Mouse (Mus musculus): ENCODE measurements around the gene Zc3h18. TPM values are rescaled to one million over a fixed set of nuclear protein-coding genes. Genes with fewer than 3 reads are reported as not detected.

Gene Zc3h18
- total RNA-seq, 2 experiments from 2014 or later: 36.0 to 39.4 TPM

DNA sequence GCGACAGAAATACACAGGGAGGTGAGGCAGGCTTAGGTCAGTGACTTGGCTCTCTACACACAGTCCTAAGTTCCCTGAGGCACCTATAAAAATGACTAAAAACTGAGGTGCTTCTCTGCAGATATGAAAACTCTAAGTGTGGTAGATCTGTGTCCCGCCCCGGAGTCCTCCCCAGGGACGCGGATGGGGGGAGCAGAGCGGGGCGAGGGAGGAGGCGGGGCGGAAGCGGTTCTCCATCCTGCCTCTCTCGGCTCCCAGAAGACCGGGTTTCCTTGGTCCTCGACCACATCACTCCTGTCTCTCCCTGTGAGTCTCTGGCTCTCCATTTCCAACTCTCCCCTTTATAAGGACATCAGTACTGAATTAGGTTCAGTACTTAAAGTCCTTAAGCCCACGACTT is 32.7 kb upstream of the Zc3h18 start:
- no peak for DNase-seq (ENCODE audit: low spot score in 2 of 2)
- intact Hi-C loops (cut with DNase I): loop anchor here (2.0 kb wide), 1 partner anchor 25 kb away; no protein-coding TSS in a partner anchor

DNA sequence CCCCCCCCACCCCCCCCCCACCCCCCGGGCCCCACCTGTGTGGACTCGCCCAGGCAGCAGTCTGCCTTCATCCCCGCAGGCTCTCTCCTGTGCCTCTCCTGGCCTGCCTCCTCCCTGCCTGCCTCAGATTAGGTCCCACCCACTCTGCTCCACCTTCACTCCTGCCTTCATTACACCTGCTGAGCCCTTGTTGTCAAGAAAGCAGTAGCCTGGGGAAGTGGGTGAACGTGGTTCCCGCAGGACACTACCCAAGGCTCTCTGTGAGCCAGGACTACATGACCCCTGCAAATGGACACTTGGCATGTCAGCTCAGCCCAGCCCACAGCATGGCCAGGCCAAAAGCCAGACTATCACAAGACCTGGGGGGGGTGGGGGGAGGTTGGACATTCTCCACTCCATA is 32.2 kb upstream of the Zc3h18 start:
- intact Hi-C loops (cut with DNase I): no loop called here
- no peak for DNase-seq (ENCODE audit: low spot score in 2 of 2)

DNA sequence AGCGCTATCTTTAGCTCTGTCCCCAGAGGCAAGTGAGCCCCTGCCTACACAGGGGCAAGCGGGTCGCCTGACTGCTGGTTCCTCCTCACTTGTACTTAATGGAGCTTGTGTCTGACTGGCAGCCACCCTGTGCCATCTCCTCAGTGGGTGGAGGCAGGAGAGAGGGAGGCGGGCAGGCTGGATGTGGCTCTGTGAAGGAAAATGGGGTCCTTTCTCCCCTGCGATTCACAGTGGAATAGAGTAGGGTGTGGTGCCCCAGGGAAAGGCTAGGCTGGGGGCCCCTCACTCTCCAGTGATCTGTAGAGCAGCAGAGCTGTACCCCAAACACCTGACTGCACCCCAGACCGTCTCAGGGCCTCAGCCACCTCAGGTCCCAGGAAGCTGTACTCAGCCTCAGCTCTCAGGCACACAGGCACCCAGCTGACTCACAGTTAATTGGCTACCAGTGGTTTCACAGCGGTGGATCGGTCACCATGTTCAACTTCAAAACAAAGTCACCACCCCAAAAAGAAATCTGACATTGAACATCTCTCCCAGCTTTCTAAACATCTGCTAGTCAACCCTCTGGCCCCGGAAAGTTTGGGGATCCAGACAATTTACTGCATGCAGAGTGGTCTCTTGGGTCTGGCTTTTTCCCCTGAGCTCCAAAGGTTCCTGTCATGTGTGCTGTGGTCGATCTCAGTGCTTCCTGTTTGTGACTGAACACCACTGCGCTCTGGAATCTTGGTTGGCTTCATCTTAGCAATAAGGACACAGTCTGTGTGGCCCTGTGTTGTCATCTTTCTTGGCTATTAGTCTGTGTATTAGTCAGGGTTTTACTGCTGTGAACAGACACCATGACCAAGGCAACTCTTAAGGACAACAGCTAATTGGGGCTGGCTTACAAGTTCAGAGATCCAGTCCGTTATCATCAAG is 31.0 kb upstream of the Zc3h18 start:
- no peak for DNase-seq (ENCODE audit: low spot score in 2 of 2)
- intact Hi-C loops (cut with DNase I): no loop called here

DNA sequence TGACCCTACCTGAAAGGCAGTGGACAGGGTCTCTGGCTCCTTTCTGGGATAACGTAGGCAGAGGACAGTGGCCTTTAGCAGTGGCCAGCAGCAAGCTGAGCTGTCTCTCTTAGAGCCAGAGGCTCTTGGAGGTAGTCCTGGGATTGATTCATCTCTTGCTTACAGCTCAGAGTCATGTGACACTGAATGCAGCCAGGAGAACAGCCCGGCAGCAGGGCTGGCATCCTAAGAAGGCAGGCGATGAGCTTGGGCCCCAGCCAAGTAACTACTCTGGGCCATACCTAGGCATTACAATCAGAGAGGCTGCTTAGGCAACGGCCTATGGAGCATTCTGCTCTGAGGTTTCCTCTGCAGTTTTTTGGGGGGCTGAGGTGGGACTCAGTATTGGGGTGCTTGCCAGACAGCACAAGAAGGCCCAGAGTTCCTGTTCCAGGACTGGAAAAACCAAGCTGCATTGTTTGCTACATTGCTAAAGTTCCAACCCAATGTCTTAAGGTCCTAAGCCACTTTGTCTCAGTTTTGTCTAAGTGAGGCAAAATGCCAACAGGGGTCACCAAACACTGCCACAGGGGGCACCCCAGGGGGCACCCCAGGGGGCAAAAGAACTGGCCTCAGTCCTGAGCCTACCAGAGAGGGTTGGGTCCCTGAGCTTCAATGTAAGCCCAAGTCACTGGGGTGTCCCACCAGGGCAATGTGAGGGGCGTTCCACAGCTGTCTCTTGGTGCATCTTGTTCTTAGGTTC is 28.4 kb upstream of the Zc3h18 start:
- peak; percentile 62 to 66 for DNase-seq (ENCODE audit: low spot score in 2 of 2)
- intact Hi-C loops (cut with DNase I): no loop called here

DNA sequence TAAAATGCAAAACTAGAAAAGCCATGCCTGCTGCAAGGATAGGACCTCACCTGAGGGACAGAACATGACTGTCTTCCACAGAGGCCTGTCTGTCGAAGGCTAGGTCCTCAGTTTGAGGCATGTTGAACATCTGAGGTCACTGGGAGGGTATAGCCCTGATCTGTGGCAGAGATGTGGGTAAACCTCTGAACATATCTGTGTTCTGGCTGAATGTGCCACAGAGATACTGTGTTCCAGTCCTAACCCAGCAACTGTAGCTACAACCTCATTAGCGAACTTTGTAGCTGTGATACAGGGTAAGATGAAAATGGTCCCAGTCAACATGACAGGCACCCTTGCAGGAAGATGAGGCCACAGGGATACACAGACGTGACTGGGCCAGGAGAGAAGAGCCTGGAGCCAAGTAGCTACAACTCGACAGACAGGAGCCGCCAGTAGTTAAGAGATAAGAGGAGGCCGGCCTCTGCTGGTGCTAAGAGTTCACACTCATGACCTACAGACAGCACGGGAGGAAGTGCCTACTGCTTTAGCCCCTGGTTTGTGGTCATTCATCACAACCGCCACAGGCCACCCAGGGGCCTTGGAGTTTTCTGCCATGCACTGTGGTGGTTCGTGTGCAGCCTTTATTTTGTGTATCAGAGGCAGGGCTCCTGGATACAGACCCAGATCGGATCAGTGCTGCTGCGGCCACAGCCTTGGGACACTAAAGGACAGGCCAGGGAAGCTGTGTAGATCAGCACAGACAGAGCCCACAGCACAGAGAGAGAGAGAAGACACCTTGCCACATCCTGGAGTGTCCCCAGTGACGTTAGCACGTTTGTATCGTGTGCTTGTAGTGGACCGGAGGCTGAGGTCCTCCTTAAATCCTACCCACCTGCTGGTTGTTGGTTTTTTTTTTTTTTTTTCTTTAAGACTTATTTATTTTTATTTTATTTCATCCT is 26.8 kb upstream of the Zc3h18 start:
- intact Hi-C loops (cut with DNase I): no loop called here
- no peak for DNase-seq (ENCODE audit: low spot score in 2 of 2)

DNA sequence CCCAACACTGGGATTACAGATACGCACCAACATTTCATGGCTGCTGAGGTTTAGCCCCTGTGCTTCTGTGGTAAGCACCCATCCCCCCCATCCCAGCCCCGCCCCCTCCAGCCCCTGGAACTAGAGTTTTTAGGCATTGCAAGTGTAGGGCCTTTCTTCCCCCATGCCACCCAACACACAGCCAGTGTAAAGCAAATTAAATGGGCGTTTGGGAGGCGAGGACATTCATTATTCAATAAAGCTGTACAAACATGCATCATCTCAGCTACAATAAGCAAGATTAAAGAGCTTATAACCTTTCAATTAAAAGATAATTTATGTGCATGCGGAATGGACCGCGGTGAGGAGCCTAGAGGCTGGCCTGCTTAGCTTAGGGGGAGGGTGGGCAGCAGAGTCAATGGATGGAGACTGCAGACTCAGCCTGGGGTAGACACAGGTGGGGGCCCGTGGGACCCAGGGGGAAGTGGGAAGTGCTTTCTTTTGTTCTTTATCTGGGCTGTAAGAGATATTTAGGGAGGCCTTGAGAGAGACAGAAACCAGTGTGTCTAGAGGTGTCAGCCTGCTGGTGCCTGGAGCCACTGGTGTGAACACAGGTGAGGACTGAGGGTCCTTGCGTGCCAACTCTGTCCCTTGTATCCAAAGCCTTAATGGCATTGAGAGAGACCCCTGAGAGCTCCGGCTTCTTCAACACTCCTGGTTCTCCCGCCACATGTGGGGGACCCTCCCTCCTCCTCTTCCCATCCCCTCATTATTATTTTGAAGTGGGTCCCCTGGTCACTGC is 25.9 kb upstream of the Zc3h18 start:
- intact Hi-C loops (cut with DNase I): no loop called here
- DNase-seq (ENCODE audit: low spot score in 2 of 2): no peak

DNA sequence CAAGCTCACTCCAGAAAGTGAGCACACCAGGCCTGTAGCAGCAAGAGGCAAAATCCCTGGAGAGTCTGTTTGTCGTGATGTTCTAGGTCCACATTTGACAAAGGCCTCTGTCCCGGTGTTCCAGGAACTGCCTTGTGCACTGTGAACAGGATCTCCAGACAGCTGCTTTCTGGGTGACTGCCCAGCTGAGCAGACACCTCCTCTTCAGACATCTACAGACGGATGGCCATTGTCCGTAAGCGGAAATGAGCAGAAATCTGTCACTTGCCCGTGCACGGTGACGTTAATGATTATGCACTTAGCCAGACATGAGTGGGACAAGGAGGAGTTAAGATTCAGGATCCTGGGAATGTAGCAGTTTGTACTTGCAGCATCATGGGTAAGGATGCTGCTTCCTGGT is 22.3 kb upstream of the Zc3h18 start:
- DNase-seq (ENCODE audit: low spot score in 2 of 2): no peak
- intact Hi-C loops (cut with DNase I): no loop called here

DNA sequence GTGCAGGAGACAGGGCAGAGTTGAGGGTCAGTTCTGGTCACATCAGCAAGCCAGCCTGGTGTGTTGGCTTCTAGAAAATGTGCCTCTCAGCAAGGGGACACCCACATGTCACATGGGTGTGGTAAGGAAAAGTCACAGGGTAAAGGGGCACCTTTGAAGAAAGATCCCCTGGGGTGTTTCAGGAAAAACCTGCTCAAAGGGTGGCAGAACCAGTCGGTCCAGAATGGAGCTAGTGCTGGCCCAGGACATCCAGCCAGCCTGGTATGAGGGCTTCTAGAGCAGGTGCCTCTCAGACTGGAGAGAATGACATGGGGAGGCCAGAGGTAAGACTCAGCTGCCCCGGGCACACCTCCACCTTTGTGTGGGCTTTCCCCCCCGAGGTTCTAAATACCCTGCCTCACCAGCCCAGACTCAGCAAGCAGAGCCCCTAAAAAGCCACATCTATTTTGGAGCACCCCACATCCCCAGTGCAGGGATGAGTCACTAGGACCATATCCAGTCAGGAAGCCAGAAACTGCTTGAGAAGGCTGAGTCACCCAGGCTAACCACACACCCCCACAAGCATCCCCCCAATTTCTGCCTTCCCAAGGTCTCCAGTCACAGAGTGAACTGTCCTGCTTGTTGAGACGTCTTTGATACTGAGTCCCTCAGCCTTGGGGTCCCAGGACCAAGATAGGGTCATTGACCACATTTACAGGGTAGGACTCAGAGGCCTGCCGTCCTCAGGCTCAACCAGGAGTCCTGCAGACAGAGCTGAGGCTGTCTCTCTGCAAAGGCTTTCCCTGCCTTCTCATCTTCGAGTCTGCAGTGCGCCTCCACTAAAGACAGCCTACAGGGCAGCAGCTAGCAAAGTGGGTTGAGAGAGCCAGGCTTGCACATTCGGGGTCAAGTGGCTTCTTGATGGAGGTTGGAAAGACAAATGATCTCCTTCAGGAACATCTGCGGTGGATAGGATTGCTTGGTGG is 20.5 kb upstream of the Zc3h18 start:
- peak; percentile 57 to 65 for DNase-seq (ENCODE audit: low spot score in 2 of 2)
- intact Hi-C loops (cut with DNase I): no loop called here

DNA sequence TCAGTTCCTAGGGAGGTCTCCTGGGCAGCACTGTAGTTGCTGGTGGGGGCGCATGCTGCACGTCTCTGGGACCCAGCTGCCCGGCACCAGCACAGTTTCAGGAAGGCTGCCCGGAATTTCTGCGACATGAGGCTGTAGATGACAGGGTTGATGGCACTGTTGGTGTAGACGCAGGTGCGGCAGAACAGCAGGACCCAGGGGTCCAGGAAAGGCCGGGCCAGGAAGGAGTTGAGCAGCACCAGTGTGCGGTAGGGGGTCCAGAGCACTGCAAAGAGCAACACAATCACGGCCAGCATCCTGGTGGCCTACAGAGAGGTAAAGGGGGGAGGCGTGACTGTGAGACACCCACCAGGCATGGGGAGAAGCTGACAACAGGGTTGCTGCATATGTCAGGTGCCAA is 19.2 kb upstream of the Zc3h18 start:
- DNase-seq (ENCODE audit: low spot score in 2 of 2): no peak
- intact Hi-C loops (cut with DNase I): no loop called here

DNA sequence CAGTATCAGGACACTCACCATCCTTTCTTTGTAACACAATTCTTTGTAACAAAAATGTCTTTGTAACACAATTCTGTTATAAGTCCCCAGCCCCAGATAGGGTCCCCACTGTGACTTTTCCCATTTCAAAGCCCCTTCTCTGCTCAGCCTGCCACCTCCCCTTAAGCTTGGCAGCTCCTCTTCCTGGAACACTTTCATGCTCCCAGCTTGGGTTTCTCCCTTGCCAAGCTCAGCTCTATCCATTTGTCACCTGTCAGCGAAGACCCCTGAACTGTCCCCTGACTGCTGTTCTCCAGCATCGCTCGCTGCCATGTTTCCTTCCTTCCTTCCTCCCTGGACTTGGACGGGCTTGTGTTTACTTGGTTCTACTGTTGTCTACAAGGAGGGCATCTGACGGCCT is 18.8 kb upstream of the Zc3h18 start:
- intact Hi-C loops (cut with DNase I): no loop called here
- no peak for DNase-seq (ENCODE audit: low spot score in 2 of 2)

DNA sequence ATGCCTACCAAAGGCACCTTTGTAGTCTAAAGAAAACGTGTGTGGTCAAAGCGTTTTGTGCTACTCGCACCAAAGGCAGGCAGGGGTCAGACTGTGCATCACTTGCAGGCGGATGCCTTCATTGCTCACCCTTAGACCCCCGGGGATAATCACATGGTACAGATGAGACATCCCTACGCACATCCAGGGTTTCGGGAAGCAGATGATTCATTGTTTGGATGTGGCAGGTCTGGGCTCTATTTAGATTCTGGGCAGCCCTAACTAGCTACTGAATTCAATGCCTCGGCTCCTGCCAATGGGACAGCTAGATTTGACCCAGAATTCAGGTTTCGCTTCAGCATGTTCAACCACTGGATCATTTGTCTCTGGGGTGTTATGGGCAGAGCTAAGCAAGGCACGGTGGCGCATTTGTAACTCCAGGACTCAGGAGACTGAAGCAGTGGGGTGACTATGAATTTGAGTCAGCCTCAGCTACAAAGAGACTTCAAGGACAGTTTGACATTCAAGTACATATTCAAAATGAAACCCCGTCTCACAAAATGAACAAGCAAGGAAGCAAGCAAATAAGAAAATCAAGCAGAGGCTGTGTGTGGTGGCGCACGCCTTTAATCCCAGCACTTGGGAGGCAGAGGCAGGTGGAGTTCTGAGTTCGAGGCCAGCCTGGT is 17.2 kb upstream of the Zc3h18 start:
- intact Hi-C loops (cut with DNase I): no loop called here
- DNase-seq (ENCODE audit: low spot score in 2 of 2): no peak

DNA sequence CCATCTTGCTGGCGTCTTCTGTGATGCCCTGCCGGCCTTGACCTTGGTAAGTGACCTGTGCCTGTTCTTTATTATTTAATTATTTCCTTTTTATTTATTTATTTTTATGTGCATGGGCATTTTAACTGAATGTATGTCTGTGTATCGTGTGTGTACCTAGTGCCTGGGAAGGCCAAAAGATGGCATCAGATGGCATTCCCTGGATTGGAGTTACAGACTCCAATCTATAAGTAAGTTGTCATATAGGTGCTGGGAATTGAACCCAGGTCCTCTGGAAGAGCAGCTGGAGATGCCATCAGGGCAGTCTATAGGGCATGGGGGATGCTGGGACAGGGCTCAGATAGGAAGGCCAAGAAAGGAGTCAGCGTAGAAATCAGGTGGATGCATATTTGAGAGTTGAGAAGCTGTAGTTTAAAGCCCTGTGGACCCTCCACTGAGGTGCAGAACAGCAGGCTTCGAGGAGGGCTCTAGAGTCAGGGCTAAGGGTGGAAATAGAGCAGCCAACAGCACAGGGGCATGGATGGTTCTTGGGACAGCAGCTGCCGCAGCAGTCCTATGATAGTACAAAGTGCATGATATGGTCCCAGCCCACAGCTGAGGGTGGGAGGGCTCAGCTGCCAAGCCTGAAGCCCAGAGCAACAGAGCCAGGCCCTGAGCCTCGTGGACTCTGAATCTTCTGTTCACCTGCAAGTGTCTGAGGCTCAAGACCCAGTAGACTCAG is 15.6 kb upstream of the Zc3h18 start, which contains the start of gene Trhr2:
Gene Trhr2 (minus strand): TSS at position 51 of the 721 bp plus-strand sequence.
- no peak for DNase-seq (ENCODE audit: low spot score in 2 of 2)
- intact Hi-C loops (cut with DNase I): no loop called here

DNA sequence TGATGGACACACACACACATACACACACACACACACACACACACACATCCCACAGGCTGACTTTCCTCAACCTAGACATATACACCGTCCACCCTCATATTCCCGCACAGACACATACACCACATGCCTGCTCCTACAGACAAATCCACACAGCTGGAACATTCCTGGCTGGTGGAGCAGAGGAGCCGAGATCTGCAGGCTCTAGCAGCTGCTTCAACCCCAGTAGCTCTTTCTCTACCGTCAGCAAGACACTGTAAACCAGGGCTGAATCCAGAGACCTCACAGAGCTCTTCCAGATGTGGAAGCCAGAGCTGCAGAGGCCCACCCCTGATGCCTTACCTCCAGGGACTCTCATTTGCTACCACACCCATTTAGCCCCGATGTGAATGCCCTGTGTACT is 14.1 kb upstream of the Zc3h18 start:
- intact Hi-C loops (cut with DNase I): no loop called here
- no peak for DNase-seq (ENCODE audit: low spot score in 2 of 2)

DNA sequence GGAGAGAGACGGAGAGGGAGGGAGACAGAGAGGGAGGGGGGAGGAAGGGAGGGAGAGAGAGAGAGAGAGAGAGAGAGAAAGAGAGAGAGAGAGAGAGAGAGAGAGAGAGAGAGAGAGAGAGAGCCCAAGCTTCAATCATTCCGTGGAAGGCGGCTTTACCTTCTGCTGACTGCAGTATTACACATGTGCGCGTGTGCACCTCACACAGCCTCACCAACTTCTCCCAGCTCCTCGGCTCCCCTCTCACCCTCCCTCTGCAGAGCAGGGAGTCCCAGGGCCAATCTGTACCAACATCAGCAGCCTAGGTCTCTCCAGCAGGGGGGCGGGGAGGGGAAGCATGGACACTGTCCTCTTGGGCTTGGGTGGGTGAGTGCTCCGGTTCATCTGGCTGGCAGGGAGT is 13.4 kb upstream of the Zc3h18 start:
- DNase-seq (ENCODE audit: low spot score in 2 of 2): no peak
- intact Hi-C loops (cut with DNase I): no loop called here

DNA sequence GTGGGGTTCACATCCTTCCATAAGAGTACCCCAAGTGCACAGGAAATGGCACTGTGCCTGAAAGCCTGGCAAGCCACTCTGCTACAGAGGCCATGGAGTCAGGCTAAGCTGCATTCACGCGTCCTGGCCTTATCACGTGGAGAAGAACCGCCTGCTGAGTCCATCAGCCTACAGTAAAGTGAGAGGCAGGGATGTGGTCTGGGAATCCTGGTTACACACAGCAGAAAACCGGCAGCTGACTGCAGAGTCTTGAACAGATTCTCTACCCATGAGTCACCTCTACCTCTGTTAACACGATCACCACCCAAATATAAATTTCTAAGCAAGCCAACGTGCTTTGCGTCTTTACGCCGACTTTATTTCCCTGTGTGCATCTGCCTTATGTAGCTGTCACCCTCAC is 7.9 kb upstream of the Zc3h18 start:
- DNase-seq (ENCODE audit: low spot score in 2 of 2): peak in 1 of 2 experiments; percentile 25
- intact Hi-C loops (cut with DNase I): loop anchor here (2.0 kb wide), 1 partner anchor 26 kb away; no protein-coding TSS in a partner anchor

DNA sequence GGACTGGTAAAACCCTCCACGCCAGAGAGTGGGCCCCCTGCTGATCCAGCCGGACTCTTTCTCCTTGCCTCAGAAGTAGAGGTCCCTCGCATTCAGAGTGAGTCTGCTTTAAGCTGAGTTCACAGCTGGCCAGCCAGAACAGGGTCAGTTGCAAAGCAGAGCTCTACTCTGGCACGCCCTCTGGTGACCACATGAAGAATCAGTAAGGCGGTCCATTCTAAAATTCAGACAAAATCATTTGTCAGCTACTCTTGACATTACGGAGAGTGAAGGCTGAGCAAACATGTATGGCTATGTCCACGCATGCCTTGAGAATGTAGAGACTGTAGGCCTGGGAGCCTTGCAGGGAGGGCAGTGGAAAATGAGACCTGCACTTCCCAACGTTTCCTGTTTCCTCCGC is 6.7 kb upstream of the Zc3h18 start:
- intact Hi-C loops (cut with DNase I): loop anchor here (2.0 kb wide), 2 partner anchors 27 to 97 kb away; no protein-coding TSS in a partner anchor
- DNase-seq (ENCODE audit: low spot score in 2 of 2): peak; percentile 72 to 76
